Mouse (Mus musculus) monocyte, adult 59 days (primary cell): ENCODE results near the gene Vasp. TPM values are rescaled to one million over a fixed set of nuclear protein-coding genes. Genes with fewer than 3 reads are reported as not detected.

ENCODE experiments used
- total RNA-seq, 2 experiments: library from RNA; stranded (reverse); gene quantifications; one replicate each; pipeline ENCODE4 v1.2.4; 2023

Vasp gene
- 100 to 1,000 TPM; 298 to 304 TPM for total RNA-seq

GRCm38 (mm10) chr7:19271238-19272172 lies at the start of gene Vasp:
Gene Vasp, minus strand, starts transcription at chr7:19271817.

GRCm38 (mm10) chr7:19309884-19310641 lies 38.4 kb upstream of the Vasp start, which contains the start of gene Fosb:
Gene Fosb, minus strand, starts transcription at chr7:19310051.

GRCm38 (mm10) chr7:19282385-19282784 lies 10.8 kb upstream of the Vasp start, which contains the start of gene Rtn2:
Gene Rtn2, plus strand, starts transcription at chr7:19282624.

GRCm38 (mm10) chr7:19279581-19280114 lies 8.0 kb upstream of the Vasp start, which contains the start of gene Ppm1n:
Gene Ppm1n, minus strand, starts transcription at chr7:19280064.

GRCm38 (mm10) chr7:19227883-19228792 lies 43.5 kb downstream of the Vasp start, which contains the start of gene Opa3:
Gene Opa3, plus strand, starts transcription at chr7:19228334.

GRCm38 (mm10) chr7:19211996-19212755 lies 59.4 kb downstream of the Vasp start, which contains the start of gene Gpr4:
Gene Gpr4, plus strand, starts transcription at chr7:19212538.

Other genes with a start within 250 kb of the Vasp start
- gene Foxa3, start 248.3 kb downstream of the Vasp start, total RNA-seq: not detected
- gene Sympk, start 247.4 kb downstream of the Vasp start, total RNA-seq: 10 to 100 TPM; 77.6 to 77.8 TPM
- gene Rsph6a, start 217.1 kb downstream of the Vasp start, total RNA-seq: not detected
- gene Dmwd, start 195.6 kb downstream of the Vasp start, total RNA-seq: 1 to 10 TPM; 2.5 to 5.0 TPM
- gene Dmpk, start 188.0 kb downstream of the Vasp start, total RNA-seq: 10 to 100 TPM; 55.7 to 63.9 TPM
- gene Six5, start 177.2 kb downstream of the Vasp start, total RNA-seq: under 1 TPM; 0.58 to 0.73 TPM
- gene Gm4969, start 153.4 kb downstream of the Vasp start, total RNA-seq: not detected
- 10 to 100 TPM; 15.2 to 15.6 TPM for gene Fbxo46, start 152.0 kb downstream of the Vasp start, total RNA-seq
- 1 to 10 TPM; 9.0 to 9.4 TPM for gene Qpctl, start 122.5 kb downstream of the Vasp start, total RNA-seq
- 10 to 100 TPM; 51.0 to 53.8 TPM for gene Snrpd2, start 122.1 kb downstream of the Vasp start, total RNA-seq
- not detected for gene Gipr, start 105.7 kb downstream of the Vasp start, total RNA-seq
- gene Eml2, start 95.4 kb downstream of the Vasp start, total RNA-seq: 10 to 100 TPM; 21.4 to 22.2 TPM
- not detected for gene Gpr4, start 59.3 kb downstream of the Vasp start, total RNA-seq
- 10 to 100 TPM; 44.6 to 45.7 TPM for gene Opa3, start 43.5 kb downstream of the Vasp start, total RNA-seq
- gene Ppm1n, start 8.2 kb upstream of the Vasp start, total RNA-seq: 1 to 10 TPM; 2.5 to 9.1 TPM
- 1 to 10 TPM in 1 of 2 experiments, under 1 TPM in 1; 0.88 to 1.1 TPM for gene Rtn2, start 10.8 kb upstream of the Vasp start, total RNA-seq
- 1,000 to 10,000 TPM; 2,539 to 2,823 TPM for gene Fosb, start 38.2 kb upstream of the Vasp start, total RNA-seq
- 10 to 100 TPM; 29.1 to 29.3 TPM for gene Ercc1, start 73.0 kb upstream of the Vasp start, total RNA-seq
- gene Cd3eap, start 87.7 kb upstream of the Vasp start, total RNA-seq: 1 to 10 TPM; 7.0 to 8.7 TPM
- gene Ppp1r13l, start 87.9 kb upstream of the Vasp start, total RNA-seq: 1 to 10 TPM; 1.3 to 4.3 TPM
- gene Ercc2, start 110.2 kb upstream of the Vasp start, total RNA-seq: 10 to 100 TPM; 35.0 to 35.5 TPM
- not detected for gene Klc3, start 132.3 kb upstream of the Vasp start, total RNA-seq
- gene Ckm, start 133.0 kb upstream of the Vasp start, total RNA-seq: 1 to 10 TPM; 2.7 to 3.1 TPM
- gene Mark4, start 187.0 kb upstream of the Vasp start, total RNA-seq: 10 to 100 TPM; 32.6 to 34.3 TPM
- gene Exoc3l2, start 191.5 kb upstream of the Vasp start, total RNA-seq: under 1 TPM; 0.89 to 0.94 TPM
- 10 to 100 TPM in 1 of 2 experiments, 1 to 10 TPM in 1; 8.6 to 11.2 TPM for gene Bloc1s3, start 236.6 kb upstream of the Vasp start, total RNA-seq
- gene Trappc6a, start 236.6 kb upstream of the Vasp start, total RNA-seq: 10 to 100 TPM; 34.4 to 45.3 TPM
- under 1 TPM in 1 of 2 experiments, not detected in 1; 0.26 TPM for gene Nkpd1, start 246.0 kb upstream of the Vasp start, total RNA-seq